Mouse (Mus musculus) CH12.LX (cell line): ENCODE results near the gene Cacna1c.

Source experiments
- BHLHE40 ChIP-seq: IDR thresholded peaks from 2 replicates; pipeline ENCODE4 v1.6.1; 2011; ENCODE audit warnings: mild to moderate bottlenecking, low read depth, low read length, improper control_type of control experiment
- CTCF ChIP-seq, 2 experiments: IDR thresholded peaks in 1 of 2; conservative IDR thresholded peaks in 1 of 2; 2 replicates each; pipeline ENCODE4 v1.5.1; 2011 to 2012; ENCODE audit warnings: low read depth in 2 of 2, low read length in 2 of 2, improper control_type of control experiment in 1 of 2, inconsistent platforms in 1 of 2, mild to moderate bottlenecking in 1 of 2, moderate library complexity in 1 of 2
- EP300 ChIP-seq: IDR thresholded peaks from 2 replicates; pipeline ENCODE4 v1.6.1; 2011; ENCODE audit warnings: low read length, improper control_type of control experiment
- IRF4 ChIP-seq: IDR thresholded peaks from 2 replicates; pipeline ENCODE4 v1.6.1; 2014; ENCODE audit warnings: low read depth, mild to moderate bottlenecking, inconsistent platforms, low read length, improper control_type of control experiment
- MAFK ChIP-seq: IDR thresholded peaks from 2 replicates; pipeline ENCODE4 v1.6.1; 2011; ENCODE audit warnings: low read length, improper control_type of control experiment; ENCODE audit not compliant: insufficient replicate concordance
- MAZ ChIP-seq: IDR thresholded peaks from 2 replicates; pipeline ENCODE4 v1.6.1; 2012; ENCODE audit warnings: low read depth, mild to moderate bottlenecking, inconsistent platforms, low read length, improper control_type of control experiment, moderate library complexity
- MEF2A ChIP-seq: IDR thresholded peaks from 2 replicates; pipeline ENCODE4 v1.6.1; 2014; ENCODE audit warnings: low read depth, mild to moderate bottlenecking, inconsistent platforms, low read length, improper control_type of control experiment, borderline replicate concordance
- MYC ChIP-seq: IDR thresholded peaks from 2 replicates; pipeline ENCODE4 v1.6.1; 2011; ENCODE audit warnings: low read depth, mild to moderate bottlenecking, improper control_type of control experiment, low read length
- POLR2A ChIP-seq: IDR thresholded peaks from 2 replicates; pipeline ENCODE4 v1.6.1; 2011; ENCODE audit warnings: low read depth, mild to moderate bottlenecking, improper control_type of control experiment, low read length
- TBP ChIP-seq: conservative IDR thresholded peaks from 2 replicates; pipeline ENCODE4 v1.6.1; 2011; ENCODE audit warnings: low read depth, low read length, improper control_type of control experiment
- USF1 ChIP-seq: IDR thresholded peaks from 2 replicates; pipeline ENCODE4 v1.6.1; 2014; ENCODE audit warnings: low read depth, mild to moderate bottlenecking, inconsistent platforms, low read length, improper control_type of control experiment
- ZNF384 ChIP-seq: IDR thresholded peaks from 2 replicates; pipeline ENCODE4 v1.6.1; 2012; ENCODE audit warnings: low read depth, low read length, improper control_type of control experiment, inconsistent platforms

DNA sequence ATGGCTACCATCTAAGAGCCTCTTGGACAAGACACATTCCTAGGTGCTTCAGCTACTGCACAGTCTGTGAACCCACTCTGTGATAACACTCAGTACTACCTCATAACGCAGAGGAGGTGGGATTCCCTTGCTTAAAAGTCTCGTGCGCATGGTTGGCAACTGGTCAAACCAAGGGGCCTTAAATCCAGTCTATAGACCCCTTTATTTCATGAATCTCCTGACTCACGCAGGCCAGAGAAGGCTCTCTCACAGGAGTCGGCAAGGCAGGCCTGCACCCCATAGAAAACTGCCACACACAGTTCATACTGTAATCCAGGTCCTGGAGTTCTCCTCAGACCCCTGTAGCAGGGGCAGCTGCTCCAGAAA is 273.0 kb downstream of the Cacna1c start:
- TF ChIP-seq MYC = no peak
- no peak for TF ChIP-seq TBP
- TF ChIP-seq USF1 = no peak
- TF ChIP-seq CTCF (conservative IDR thresholded peaks at IDR 0.05 in 1 of 2, IDR thresholded peaks at IDR 0.05 in 1 of 2; ENCODE audit: low read depth in 2 of 2, low read length in 2 of 2) = no peak
- TF ChIP-seq MAFK = no peak
- TF ChIP-seq IRF4 = no peak
- TF ChIP-seq POLR2A = no peak
- no peak for TF ChIP-seq EP300
- TF ChIP-seq MAZ = no peak
- TF ChIP-seq ZNF384 = no peak
- TF ChIP-seq BHLHE40 = no peak
- TF ChIP-seq MEF2A = no peak
